Mouse (Mus musculus): Measurements from ENCODE around the gene Scd2.
"Not testable (repeated sequence)": the region's sequence is repeated elsewhere in the genome, so short reads cannot be mapped to it uniquely, and the experiment has no call there.

Gene Scd2

DNA sequence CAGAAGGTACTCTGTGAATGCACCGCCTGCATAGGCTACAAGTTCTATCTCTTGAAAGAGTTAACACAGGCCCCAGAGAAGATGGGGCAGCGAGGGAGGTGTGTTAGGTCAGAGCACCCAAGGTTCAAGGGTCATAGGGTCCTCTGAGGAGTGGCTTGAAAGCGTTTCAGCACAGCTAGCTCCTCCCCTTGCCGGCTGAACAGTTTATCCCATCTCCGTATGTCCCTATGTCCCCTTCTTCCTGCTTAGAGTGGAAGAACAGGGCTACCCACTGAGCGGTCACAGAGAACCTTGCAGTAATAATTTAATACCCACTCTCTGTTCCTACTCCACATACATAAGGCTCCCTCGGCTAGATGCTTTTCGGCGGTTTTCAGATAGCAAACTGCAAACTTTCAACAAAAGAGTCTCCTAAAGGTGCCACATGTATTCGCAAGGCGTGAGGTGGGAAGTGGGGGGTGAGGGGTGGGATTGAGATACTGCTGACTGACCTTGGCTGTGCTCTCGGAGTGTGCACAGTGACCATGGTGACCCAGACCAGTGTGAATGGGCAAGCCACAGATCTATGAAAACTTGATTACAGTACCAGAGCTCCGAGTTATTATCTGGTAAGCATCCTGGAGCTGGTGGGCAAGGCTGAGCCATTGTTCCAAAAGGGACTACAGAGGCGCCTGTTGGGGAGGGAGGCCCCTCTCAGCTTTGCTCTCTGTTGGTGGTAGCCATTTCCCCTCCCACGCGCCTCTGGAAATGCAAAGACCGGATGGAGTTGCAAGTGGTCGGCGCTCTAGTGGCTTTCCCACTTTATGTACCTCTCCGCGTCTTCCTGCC lies at the start of gene Scd2:
TSS of gene Scd2 (plus strand) at position 734 of the 828 bp plus-strand sequence.
- DNase-seq (ENCODE audit: low read depth, low spot score) = peak; percentile 22

DNA sequence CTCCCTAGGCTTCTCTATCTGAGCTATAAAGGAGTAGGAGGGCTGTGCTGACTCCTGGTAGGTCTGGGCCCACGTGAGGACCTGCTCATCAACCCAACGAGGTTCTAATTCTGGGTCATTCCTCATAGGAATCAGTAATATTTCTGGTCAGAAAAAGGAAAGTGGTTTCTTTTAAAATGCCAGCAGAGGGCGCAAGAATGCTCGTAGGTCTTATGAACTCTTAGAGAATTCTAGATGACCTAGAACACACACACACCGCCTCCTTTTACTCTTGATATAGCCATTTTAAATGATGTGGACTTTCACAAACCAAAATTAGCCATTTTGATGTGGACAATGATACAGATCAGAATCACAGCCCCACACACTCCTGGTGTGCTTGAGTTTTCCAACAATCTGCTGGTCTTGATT lies 47.7 kb upstream of the Scd2 start:
- DNase-seq (ENCODE audit: low read depth, low spot score) = peak; percentile 74

DNA sequence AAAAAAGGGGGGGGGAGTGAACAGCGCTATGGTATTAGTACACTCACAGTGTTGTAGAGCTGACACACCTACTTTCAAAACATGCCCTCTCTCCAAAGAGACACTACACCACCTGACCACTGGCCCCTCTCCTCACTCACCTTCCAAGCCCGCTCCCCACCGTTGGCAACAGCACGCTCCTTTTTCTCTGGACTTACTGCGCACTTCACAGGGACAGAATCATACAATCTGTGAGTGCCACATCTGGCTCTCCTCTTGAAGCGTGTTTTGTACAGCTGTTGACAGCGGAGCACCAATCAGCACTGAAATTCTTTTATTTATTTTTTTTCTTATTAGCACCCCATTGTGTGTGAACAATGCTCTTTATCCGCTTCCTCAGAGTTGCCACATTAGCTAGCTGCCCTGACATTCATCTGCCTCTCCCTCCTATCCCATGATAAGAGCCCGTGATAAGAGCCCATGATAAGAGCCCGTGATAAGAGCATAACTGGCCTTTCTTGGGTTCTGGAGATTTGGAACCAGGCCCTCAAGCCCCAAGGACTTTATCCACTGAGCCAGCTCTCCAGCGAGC lies 47.0 kb upstream of the Scd2 start:
- DNase-seq (ENCODE audit: low read depth, low spot score) = no peak

DNA sequence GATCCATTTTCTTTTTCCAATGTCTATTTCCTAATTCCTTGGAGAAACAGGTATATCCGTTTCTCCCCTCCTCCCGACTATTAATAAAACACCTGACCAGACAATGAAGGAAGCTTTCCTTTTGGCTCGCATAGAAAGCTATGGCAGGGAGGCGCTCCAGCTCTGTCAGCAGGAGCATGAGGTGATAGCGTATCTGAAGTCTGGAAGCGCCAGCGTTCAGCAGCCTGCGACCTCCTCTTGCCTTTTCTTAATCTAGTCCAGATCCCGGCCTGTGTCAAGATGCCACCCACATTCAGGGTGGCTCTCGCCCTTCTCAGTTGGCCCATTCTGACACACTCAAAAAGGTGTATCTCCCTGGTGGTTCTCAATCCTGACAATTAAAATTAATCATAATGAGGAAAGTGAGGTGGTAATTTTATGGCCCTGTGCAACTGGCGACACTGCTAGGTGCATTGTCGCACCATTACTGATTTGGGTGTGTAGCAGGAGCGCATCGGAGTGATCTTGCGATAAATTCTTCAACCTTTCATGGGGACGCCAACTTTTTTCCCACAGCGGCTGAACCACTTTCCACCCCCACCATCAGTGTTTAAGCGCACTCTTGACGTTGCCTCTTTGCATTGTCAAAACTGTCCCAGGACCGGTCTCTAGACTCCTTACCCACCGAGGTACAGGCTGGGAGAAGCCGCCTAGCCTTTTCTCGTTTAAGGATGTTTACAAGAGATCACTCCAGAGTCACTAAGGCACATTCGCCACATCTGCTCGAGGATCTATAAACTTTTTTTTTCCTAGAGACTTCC lies 46.0 kb upstream of the Scd2 start:
- no peak for DNase-seq (ENCODE audit: low read depth, low spot score)

DNA sequence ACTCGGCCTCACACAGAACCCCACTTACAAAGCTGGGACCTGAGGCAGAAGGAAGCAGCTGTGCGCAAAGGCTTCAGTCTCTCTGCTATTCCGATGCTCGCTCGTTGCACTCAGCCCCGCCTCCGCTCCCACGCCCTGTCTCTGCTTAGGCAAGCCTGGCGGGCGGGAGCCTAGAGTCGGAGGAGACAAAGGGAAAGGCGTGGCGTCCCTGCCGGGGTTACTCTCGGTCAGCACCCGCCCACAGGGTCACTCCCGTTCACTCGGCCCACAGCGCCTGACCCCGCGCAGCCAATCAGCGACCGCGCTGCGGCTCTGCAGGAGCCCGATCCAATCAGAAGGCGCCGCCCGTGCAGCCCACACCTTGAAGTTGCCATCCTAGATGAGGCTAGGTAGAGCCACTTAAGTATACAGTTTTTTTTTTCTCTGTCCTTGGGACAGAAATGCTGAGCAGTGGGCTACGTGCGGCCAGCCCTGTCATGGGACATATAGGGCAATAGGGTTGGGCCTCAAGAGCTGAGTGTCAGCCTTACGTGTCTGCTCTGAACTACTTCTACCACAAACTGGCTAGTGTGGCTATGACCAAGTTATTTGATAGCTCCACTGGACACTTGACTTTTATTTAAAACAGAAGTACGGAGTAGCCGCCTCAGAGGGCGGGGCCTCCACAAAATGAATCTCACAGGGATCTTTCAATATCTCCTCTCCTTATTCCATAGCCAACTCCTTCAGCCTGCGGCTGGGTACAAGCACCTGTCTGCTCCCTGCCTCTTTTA lies 45.2 kb upstream of the Scd2 start:
- peak; percentile 99 for DNase-seq (ENCODE audit: low read depth, low spot score)

DNA sequence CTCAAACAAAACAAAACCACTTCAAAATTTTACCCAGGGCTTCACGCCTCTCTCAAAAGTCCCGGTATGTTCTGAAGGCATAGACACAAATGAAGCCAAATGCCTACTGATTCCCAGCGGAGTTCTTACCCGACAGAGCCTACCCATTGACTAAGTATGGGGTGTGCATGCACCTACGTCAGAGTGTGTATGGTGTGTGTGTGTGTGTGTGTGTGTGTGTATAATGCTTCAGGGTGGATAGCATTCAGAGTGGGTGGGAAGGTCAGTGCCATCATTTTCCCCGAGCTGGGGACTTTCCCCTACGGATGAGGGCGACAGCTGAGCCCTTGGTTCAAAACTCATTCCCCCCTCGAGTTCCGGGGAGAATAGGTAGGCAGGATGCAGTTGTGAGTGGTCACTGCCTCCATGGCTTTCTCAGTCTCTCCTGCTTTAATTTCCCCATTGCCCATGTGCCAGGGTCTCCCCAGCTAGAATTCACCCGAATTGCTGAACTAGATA lies 44.6 kb upstream of the Scd2 start:
- DNase-seq (ENCODE audit: low read depth, low spot score) = no peak

DNA sequence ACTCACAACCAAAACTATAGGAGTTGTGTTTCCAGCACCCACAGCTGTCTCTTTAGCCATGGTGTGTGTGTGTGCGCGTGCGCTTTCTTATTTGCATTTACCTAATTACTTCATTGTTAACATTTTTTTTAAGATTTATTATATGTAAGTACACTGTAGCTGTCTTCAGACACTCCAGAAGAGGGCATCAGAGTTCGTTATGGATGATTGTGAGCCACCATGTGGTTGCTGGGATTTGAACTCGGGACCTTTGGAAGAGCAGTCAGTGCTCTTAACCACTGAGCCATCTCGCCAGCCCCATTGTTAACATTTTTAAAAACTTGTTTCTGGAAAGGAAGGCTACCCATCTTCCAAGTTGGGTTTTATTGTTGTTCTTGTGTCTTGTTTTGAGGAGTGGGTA lies 42.3 kb upstream of the Scd2 start:
- DNase-seq (ENCODE audit: low read depth, low spot score) = not testable (repeated sequence)

DNA sequence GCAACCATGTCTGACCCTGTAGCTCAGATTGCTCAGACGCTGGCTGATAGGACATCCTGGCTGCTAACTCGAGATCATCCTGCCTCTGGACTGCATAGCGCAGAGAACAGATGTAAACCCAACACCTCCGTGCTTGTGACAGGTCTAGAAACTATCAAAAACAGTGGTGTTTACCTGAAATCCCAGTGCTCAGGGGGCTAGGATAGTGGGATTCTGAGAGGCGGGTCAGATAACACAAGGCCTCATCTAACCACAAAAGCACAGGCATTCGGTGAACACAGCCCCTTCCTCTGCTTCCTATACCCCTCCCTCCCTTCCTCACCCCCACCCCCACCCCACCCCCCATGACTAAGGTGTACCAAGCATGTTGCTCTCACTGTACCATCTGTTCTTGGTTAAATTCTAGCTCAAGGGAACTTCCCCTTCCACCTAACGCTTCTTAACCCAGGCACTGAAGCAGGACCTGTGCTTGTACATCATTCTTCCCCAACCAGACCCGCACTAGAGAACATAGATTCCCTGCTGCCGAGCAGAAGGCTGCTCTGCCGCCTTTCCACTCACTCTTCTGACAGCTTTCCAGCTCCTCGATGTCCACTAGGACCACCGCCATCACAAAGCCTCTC lies 41.4 kb upstream of the Scd2 start:
- peak; percentile 17 for DNase-seq (ENCODE audit: low read depth, low spot score)

DNA sequence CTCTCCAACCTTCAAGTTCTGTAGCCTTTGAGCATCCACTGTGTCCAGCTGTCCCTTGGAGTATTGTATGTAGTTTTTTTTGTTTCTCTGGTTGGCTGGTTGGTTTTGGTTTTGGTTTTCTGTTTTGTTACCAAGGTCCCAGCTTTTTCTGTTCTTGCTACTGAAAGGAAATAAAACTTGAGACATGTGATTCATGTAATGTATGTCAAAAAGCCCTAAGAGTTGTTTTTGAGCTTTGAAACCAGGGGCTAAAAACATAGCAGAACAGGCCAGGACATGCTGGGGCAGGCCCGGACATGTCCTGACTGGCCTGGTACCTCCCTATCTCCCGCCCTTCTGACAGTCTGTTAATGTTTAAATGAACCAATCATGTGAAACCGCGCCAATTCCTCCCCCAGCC lies 39.4 kb upstream of the Scd2 start:
- peak; percentile 66 for DNase-seq (ENCODE audit: low read depth, low spot score)

DNA sequence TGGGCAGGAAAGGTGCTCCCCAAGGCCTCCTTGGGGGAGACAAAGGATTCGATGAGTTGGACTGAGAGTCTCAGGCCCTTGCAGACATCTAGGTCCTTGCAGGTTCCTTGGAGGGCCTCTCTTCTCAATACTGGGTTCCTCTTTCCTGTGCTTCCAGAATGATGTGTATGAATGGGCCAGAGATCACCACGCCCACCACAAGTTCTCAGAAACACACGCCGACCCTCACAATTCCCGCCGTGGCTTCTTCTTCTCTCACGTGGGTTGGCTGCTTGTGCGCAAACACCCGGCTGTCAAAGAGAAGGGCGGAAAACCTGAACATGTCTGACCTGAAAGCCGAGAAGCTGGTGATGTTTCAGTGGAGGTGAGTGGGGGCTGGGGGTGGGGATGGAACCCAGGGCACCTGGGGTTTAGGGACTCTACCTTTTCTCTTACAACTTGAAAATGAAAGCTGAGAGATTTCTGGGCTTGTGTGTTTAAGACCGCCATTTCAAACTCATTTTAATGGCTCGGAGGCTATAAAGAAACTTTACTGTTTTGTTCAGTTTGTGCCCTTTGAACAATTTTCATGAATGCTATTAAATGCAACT lies 36.0 kb upstream of the Scd2 start:
- DNase-seq (ENCODE audit: low read depth, low spot score) = no peak

DNA sequence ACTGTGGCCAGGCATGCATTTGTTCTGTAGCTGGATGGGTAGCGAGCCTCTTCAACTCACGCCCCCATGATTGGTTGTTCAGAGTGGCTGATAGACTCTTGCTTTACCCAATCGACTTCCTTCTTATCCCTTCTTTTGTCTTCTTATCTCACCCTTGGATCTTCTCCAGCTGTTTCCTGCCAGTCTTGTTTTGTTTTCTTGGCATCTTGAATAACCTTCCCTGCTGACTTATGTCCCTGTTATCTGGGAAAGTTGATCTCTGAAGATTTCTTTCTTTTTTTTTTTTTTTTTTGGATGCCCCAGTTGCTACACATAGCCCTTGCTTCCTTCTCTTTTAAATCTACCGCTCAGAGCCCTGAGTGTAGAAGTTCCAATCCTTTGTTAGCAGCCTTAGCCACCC lies 34.0 kb upstream of the Scd2 start:
- DNase-seq (ENCODE audit: low read depth, low spot score) = no peak

DNA sequence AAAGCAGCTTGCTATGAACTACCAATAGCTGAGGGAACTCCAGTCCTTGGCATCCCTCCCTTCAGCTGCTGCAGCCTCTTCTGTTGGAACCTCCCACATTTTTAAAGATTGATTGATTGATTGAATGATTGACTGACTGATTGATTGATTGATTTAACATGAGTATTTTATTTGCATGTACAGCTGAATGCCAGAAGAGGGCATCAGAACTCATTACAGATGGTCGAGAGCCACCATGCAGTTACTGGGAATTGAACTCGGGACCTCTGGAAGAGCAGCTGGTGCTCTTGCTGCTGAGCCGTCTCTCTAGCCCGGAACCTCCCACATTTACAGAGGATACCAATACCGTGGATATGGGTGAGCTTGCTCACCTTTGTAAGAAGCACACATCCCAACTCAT lies 33.0 kb upstream of the Scd2 start:
- peak; percentile 42 for DNase-seq (ENCODE audit: low read depth, low spot score)

DNA sequence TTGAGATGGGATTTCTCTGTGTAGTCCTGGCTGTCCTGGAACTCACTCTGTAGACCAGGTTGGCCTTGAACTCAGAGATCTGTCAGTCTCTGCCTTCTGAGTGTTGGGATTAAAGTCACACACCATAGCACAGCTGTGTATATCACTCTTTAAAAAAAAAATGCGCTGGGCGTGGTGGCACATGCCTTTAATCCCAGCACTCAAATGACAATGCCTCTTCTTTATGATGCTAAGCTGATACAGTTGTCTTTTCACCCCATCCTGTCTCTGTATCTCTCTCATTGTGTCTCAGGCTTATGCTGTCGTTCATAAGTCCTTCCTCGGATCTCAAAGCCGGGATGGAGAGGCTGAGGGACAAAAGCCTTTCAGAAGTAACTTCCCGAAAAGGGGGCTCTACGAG lies 31.7 kb upstream of the Scd2 start:
- no peak for DNase-seq (ENCODE audit: low read depth, low spot score)

DNA sequence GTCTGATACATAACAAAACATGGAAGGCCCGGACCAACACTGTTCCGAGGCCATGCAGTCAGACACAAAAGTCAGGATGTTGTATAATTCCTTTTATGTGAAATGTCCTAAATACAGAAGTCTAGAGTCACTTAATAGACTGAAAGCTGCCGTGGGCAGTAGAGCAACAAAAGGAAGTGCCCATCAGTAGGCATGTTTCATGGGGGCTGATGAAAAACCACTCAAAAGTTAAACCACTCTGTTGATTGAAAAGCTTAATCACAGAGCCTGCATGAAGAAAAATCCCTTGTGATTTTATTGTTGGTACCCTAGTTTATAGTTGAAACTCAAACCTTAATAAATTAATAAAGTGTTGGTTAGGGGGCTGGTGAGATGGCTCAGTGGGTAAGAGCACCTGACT lies 29.9 kb upstream of the Scd2 start:
- DNase-seq (ENCODE audit: low read depth, low spot score) = no peak

DNA sequence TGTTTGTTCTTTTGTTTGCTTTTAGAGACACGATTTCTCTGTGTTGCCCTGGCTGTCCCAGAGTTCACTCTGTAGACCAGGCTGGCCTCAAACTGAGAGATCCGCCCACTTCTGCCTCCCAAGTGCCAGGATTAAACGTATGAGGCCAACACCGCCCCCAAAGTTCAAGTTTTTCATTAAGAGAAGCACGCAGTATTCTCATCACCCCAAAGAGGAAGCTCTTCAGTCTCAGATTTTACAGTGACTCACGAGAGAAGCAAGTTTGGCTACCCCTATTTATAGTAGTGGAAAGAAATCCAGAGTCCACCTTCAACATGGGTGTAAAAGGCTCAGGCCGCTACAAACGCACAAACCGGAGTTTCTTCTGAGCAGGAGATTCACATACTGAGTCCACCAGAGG lies 29.2 kb upstream of the Scd2 start:
- no peak for DNase-seq (ENCODE audit: low read depth, low spot score)

DNA sequence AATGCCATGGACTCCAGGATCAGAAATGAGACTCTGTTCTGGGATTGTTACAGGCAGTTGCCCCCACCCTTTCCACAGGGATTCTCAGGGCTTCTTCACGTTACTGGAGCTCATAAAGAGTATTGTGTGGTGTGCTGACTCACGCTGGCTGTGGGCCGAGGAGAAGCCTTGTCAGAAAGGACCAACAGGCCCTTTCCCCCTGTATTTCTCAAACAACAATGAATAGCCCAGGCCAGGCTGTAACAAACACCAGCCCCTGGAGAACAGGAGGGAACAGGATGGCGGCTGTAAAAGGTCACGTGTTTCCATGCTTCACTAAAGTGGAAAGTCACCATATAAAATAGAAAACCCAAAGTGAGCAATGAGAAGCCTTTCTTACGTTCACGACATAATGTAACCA lies 28.2 kb upstream of the Scd2 start:
- DNase-seq (ENCODE audit: low read depth, low spot score) = no peak

DNA sequence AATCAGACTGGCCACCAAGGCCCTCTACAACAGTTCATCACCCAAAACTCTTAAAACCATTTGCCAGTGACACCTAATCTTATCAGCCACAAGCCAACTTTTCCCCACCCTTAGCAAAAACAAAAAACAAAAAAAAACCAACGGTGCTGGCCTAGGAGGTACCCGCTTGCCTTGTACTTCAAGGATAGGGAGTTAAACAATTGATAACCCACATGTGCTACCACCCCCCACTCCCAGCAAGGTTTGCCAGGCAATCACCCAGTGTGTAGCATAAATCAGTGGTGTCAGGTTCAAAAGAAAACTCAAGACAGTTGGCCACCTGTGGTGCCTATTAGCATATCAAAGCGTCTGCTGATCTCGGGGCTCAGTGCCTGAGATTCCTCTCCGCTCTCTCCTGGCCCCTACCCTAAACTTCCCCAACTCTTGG lies 27.6 kb upstream of the Scd2 start:
- DNase-seq (ENCODE audit: low read depth, low spot score) = no peak

DNA sequence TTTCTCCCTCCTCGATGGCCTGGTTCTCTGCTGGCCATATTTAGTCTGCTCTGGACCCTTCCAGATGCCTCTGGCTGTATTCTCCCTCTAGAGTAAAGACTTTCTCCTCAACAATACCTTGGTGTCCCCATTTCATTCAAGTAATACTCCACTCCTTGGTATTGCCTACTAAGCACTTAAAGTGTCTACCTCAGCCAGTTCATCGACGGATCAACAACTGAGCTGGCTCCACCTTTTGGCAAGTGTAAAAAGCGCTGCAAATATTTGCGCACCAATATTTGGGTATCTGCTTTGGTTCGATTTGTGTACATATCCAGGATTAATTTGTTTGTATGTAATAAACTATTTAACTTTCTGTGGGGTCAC lies 27.0 kb upstream of the Scd2 start:
- DNase-seq (ENCODE audit: low read depth, low spot score) = no peak

DNA sequence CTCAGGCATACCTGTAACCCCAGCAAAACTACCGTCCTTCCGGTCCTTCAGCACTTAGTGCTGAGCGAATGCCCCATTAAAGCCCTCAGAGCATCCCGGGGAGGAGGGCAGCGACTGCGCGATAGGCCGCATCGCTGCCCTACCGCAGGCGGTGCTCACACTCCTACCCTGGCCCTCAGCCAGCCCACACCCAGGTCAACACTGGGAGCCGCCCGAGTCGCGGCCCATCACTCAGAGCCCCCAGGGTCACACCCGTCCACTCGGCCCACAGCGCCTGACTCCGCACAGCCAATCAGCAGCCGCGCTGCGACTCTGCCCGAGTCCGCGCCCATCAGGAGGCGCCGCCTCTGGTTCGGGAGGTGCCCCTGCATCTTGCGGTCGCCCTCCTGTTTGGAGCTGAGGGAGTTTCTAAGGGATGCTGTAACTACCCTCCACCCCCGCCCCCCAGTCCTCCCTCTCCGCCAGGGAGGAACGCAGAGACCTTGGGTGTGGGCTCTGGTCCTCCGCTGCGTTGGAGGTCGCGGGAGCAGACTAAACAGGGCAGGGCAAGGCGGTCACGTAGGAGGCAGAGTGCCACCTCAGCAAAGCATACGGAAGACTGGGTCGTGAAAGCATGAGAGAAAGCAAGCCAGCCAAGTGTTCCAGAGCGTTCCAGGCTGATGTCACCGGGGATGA lies 26.5 kb upstream of the Scd2 start:
- DNase-seq (ENCODE audit: low read depth, low spot score) = peak; percentile 91

DNA sequence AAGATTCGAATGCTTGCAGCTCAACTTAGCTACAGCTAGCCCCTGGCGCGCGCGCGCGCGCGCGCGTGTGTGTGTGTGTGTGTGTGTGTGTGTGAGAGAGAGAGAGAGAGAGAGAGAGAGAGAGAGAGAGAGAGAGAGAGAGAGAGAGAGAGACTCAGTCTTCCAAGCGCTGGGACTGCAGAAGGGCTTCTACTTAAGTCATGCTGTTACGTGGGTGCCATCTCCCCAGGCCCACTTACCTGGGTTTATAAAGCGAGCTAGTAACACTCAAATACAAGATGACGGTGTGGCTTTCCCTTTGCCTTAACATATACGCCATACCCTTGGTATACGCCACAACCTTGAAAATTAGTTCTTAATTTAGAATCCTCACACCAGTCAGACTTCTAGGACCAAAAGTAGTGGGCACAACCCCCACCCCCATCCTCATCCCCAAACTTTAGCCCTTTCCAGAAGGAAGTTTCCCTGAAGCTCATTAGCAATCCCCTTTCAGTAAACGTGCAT lies 25.9 kb upstream of the Scd2 start:
- DNase-seq (ENCODE audit: low read depth, low spot score) = no peak

All from CD4-positive helper T cell, adult 2 months (primary cell).